Mouse (Mus musculus) liver, adult 2 months (tissue): Measurements from ENCODE around the gene Trim5.

Experiments used
- CTCF ChIP-seq: fragments of 200-500 bp; IDR thresholded peaks from 2 replicates; pipeline ENCODE4 v1.5.1; 2011; ENCODE audit warnings: low read depth, low read length, control low read depth
- POLR2A ChIP-seq: fragments of 200-500 bp; IDR thresholded peaks from 2 replicates; pipeline ENCODE4 v1.6.1; 2011; ENCODE audit warnings: low read length, control low read depth; ENCODE audit not compliant: insufficient read depth; ENCODE audit errors: extremely low read depth

DNA sequence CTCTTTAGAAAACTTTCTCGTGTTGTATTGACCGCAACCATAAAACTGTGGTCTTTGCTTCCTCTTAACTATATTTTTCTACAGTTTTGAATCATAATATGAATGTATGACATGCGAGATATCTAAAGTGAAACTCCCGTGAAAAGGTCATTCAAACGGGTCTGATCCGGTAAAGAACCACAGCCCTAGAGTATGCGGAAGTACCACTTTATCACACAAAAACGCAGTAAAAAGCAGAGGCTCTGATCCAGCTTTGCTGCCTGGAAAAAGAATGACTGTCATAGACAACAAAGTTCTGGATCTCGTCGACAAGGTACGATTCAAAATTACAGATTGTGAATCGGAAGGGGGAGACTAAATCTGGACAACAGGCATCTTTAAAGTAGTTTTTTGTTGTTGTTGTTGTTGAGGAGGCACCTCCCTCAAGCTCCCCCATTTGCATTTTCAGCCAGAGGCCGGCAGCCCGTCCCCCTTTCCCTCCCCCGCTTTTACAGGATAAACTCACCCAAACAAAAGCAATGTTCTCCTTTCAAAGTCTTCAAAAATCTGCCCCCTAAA is 27.0 kb upstream of the Trim5 start:
- TF ChIP-seq POLR2A, result no peak
- TF ChIP-seq CTCF, result no peak
